Mouse (Mus musculus) limb, embryonic 12.5 days (tissue): ENCODE measurements around the gene Slc38a9. TPM values are rescaled to one million over a fixed set of nuclear protein-coding genes. Genes with fewer than 3 reads are reported as not detected.

Experiments
- ATAC-seq: fragments of 200-750 bp; cut with Nextera tagmentation; 2 replicates; pipeline ENCODE4 v1.8.0; 2017; ENCODE audit warnings: low read depth, moderate TSS enrichment; ENCODE audit not compliant: insufficient number of reproducible peaks, insufficient read depth, low FRiP score, low TSS enrichment
- H3K27ac ChIP-seq: fragments of 300-500 bp; sonication (generic); 2 replicates; pipeline ENCODE4 v1.5.1; 2016; ENCODE audit warnings: mild to moderate bottlenecking, moderate library complexity
- H3K27me3 ChIP-seq: fragments of 300-500 bp; sonication (generic); 2 replicates; pipeline ENCODE4 v1.6.1; 2016; ENCODE audit warnings: mild to moderate bottlenecking, moderate library complexity
- H3K36me3 ChIP-seq: fragments of 300-500 bp; sonication (generic); 2 replicates; pipeline ENCODE4 v1.6.1; 2016; ENCODE audit warnings: mild to moderate bottlenecking, moderate library complexity
- H3K4me1 ChIP-seq: fragments of 300-500 bp; sonication (generic); replicated peaks from 2 replicates; pipeline ENCODE4 v1.6.1; 2016
- H3K4me2 ChIP-seq: fragments of 300-500 bp; sonication (generic); 2 replicates; pipeline ENCODE4 v1.6.1; 2016; ENCODE audit warnings: mild to moderate bottlenecking, moderate library complexity
- H3K4me3 ChIP-seq: fragments of 300-500 bp; sonication (generic); replicated peaks from 2 replicates; pipeline ENCODE4 v1.5.1; 2016; ENCODE audit warnings: mild to moderate bottlenecking
- H3K9ac ChIP-seq: fragments of 300-500 bp; sonication (generic); replicated peaks from 2 replicates; pipeline ENCODE4 v1.6.1; 2016; ENCODE audit warnings: mild to moderate bottlenecking, moderate library complexity
- H3K9me3 ChIP-seq: fragments of 300-500 bp; sonication (generic); 2 replicates; pipeline ENCODE4 v1.6.1; 2016; ENCODE audit warnings: mild to moderate bottlenecking, moderate library complexity
- WGBS: fragments of 180-500 bp; shearing (Covaris S2); methylation state at CpG from one replicate; pipeline ENCODE4 v1.1.7; 2016; 5-methylcytosine and 5-hydroxymethylcytosine counted together
- polyA plus RNA-seq: library from polyadenylated mRNA; unstranded; fragments of >200 nt; fragmentation: Nextera tagmentation; extraction: Ambion mirVana; gene quantifications from 2 replicates; pipeline ENCODE4 v1.2.1, GENCODE M21; 2016

The Slc38a9 gene
- polyA plus RNA-seq, 1 experiment from 2014 or later, result 15.6 TPM

- Histone ChIP-seq H3K36me3 (no peaks in the 10 kb centered on the region), H3K27me3 (0 out of 2 replicates have a peak, but pooled peaks cover 6% of the 10 kb centered on the region), H3K4me3 (no peak overlapping the region), H3K4me1 (no peaks in the 10 kb centered on the region), H3K9ac (no peak overlapping the region), H3K4me2 (no peak overlapping the region), H3K9me3 (peaks cover 13% of the 10 kb centered on the region), H3K27ac (no peak overlapping the region)
- no peak for ATAC-seq
- WGBS, result 75% methylated on average over 3 of the region's 3 CpGs
These were observed 9.4 kb upstream of the Slc38a9 start for GRCm38 (mm10) chr13:112651183-112651582.

- Histone ChIP-seq H3K27ac (no peak within 1 kb of the TSS), H3K27me3 (0 out of 2 replicates have a peak, but pooled peaks cover 6% of the 10 kb centered on the region), H3K4me1 (no peaks in the 10 kb centered on the region), H3K36me3 (no peaks in the 10 kb centered on the region), H3K9me3 (peaks cover 13% of the 10 kb centered on the region), H3K9ac (no peak within 1 kb of the TSS), H3K4me2 (no peak within 1 kb of the TSS), H3K4me3 (no peak within 1 kb of the TSS)
- ATAC-seq, result no peak
- 69% methylated on average over 45 of the region's 45 CpGs for WGBS
These were observed 8.3 kb upstream of the Slc38a9 start, which contains the start of gene Ddx4 for GRCm38 (mm10) chr13:112652205-112652604. Gene Ddx4 (minus strand): TSS chr13:112652475.

- WGBS, result 4% methylated on average over 10 of the region's 10 CpGs
These were observed 471 bp upstream of the Slc38a9 start for GRCm38 (mm10) chr13:112659986-112660573.

GRCm38 (mm10) chr13:112661687-112662086, 1.1 kb downstream of the Slc38a9 start:
- ATAC-seq, result no peak
- 72% methylated on average over 2 of the region's 2 CpGs for WGBS
- Histone ChIP-seq H3K4me2 (peak overlapping the region; percentile 85; the same call in 1 of the 2 replicates), H3K9me3 (no peaks in the 10 kb centered on the region), H3K9ac (no peak overlapping the region), H3K4me1 (peaks cover 4% of the 10 kb centered on the region), H3K4me3 (no peak overlapping the region), H3K27me3 (no peaks in the 10 kb centered on the region), H3K36me3 (no peaks in the 10 kb centered on the region), H3K27ac (no peak overlapping the region)

More at GRCm38 (mm10) chr13:112659986-112660573, 471 bp upstream of the Slc38a9 start:
- Histone ChIP-seq H3K27me3 (no peaks in the 10 kb centered on the region), H3K36me3 (no peaks in the 10 kb centered on the region), H3K27ac (no peak overlapping the region), H3K9ac (no peak overlapping the region), H3K4me2 (peak overlapping the region; percentile 85), H3K4me3 (peak overlapping the region; percentile 68), H3K9me3 (no peaks in the 10 kb centered on the region), H3K4me1 (peaks cover 4% of the 10 kb centered on the region)
- ATAC-seq, result peak; percentile 50; the same call in 1 of the 2 replicates

- no peaks in the 10 kb centered on the region for H3K9me3 ChIP-seq
- H3K36me3 ChIP-seq, result peaks cover 10% of the 10 kb centered on the region
- no peak for ATAC-seq
- no peaks in the 10 kb centered on the region for H3K27me3 ChIP-seq
- no peak overlapping the region for H3K9ac ChIP-seq
- H3K4me3 ChIP-seq, result no peak overlapping the region
- 89% methylated on average over 10 of the region's 10 CpGs for WGBS
- no peak overlapping the region for H3K27ac ChIP-seq
- H3K4me1 ChIP-seq, result no peaks in the 10 kb centered on the region
- no peak overlapping the region for H3K4me2 ChIP-seq
These were observed 6.0 kb downstream of the Slc38a9 start for GRCm38 (mm10) chr13:112666433-112667024.

- ATAC-seq, result no peak
- no peaks in the 10 kb centered on the region for H3K4me1 ChIP-seq
These were observed 6.7 kb downstream of the Slc38a9 start for GRCm38 (mm10) chr13:112667215-112667614.

GRCm38 (mm10) chr13:112671708-112672107, 11.2 kb downstream of the Slc38a9 start:
- no peak overlapping the region for H3K27ac ChIP-seq
- H3K4me1 ChIP-seq, result peaks cover 3% of the 10 kb centered on the region; the same call in 1 of the 2 replicates
- H3K9ac ChIP-seq, result no peak overlapping the region
- no peak overlapping the region for H3K4me3 ChIP-seq
- H3K9me3 ChIP-seq, result no peaks in the 10 kb centered on the region
- no peak overlapping the region for H3K4me2 ChIP-seq
- no peaks in the 10 kb centered on the region for H3K27me3 ChIP-seq
- 71% methylated on average over 13 of the region's 13 CpGs for WGBS
- ATAC-seq, result no peak
- peaks cover 16% of the 10 kb centered on the region for H3K36me3 ChIP-seq

More at GRCm38 (mm10) chr13:112667215-112667614, 6.7 kb downstream of the Slc38a9 start:
- H3K9me3 ChIP-seq, result no peaks in the 10 kb centered on the region
- WGBS, result 75% methylated on average over 9 of the region's 9 CpGs
- H3K4me2 ChIP-seq, result no peak overlapping the region
- H3K9ac ChIP-seq, result no peak overlapping the region
- H3K27me3 ChIP-seq, result no peaks in the 10 kb centered on the region
- no peak overlapping the region for H3K27ac ChIP-seq
- H3K36me3 ChIP-seq, result peaks cover 16% of the 10 kb centered on the region
- H3K4me3 ChIP-seq, result no peak overlapping the region

- Histone ChIP-seq H3K9me3 (no peaks in the 10 kb centered on the region), H3K36me3 (peaks cover 16% of the 10 kb centered on the region), H3K9ac (no peak overlapping the region), H3K27me3 (no peaks in the 10 kb centered on the region), H3K4me3 (no peak overlapping the region), H3K4me1 (peaks cover 3% of the 10 kb centered on the region; the same call in 1 of the 2 replicates), H3K27ac (no peak overlapping the region), H3K4me2 (no peak overlapping the region)
- WGBS, result 76% methylated on average over 6 of the region's 6 CpGs
- ATAC-seq, result no peak
These were observed 12.2 kb downstream of the Slc38a9 start for GRCm38 (mm10) chr13:112672797-112673196.

- no peaks in the 10 kb centered on the region for H3K9me3 ChIP-seq
- peaks cover 3% of the 10 kb centered on the region; the same call in 1 of the 2 replicates for H3K4me1 ChIP-seq
- WGBS, result 13% methylated on average over 9 of the region's 9 CpGs
- H3K36me3 ChIP-seq, result peaks cover 24% of the 10 kb centered on the region
- H3K9ac ChIP-seq, result no peak overlapping the region
- no peak overlapping the region for H3K27ac ChIP-seq
- no peaks in the 10 kb centered on the region for H3K27me3 ChIP-seq
- H3K4me2 ChIP-seq, result no peak overlapping the region
- ATAC-seq, result no peak
- no peak overlapping the region for H3K4me3 ChIP-seq
These were observed 13.4 kb downstream of the Slc38a9 start for GRCm38 (mm10) chr13:112673899-112674447.

- Histone ChIP-seq H3K36me3 (peaks cover 9% of the 10 kb centered on the region; the same call in 1 of the 2 replicates), H3K4me1 (peaks cover 3% of the 10 kb centered on the region; the same call in 1 of the 2 replicates), H3K27ac (no peak overlapping the region), H3K4me3 (no peak overlapping the region), H3K27me3 (no peaks in the 10 kb centered on the region), H3K9me3 (no peaks in the 10 kb centered on the region), H3K9ac (no peak overlapping the region), H3K4me2 (no peak overlapping the region)
- 83% methylated on average over 4 of the region's 4 CpGs for WGBS
- no peak for ATAC-seq
These were observed 17.6 kb downstream of the Slc38a9 start for GRCm38 (mm10) chr13:112678154-112678553.

- no peak overlapping the region for H3K4me3 ChIP-seq
- no peak for ATAC-seq
- no peak overlapping the region for H3K27ac ChIP-seq
- WGBS, result 63% methylated on average over 2 of the region's 2 CpGs
- no peaks in the 10 kb centered on the region for H3K9me3 ChIP-seq
- H3K4me1 ChIP-seq, result no peaks in the 10 kb centered on the region
- no peak overlapping the region for H3K4me2 ChIP-seq
- peaks cover 8% of the 10 kb centered on the region; the same call in 1 of the 2 replicates for H3K36me3 ChIP-seq
- H3K27me3 ChIP-seq, result no peaks in the 10 kb centered on the region
- no peak overlapping the region for H3K9ac ChIP-seq
These were observed 22.8 kb downstream of the Slc38a9 start for GRCm38 (mm10) chr13:112683312-112683711.
